Mouse (Mus musculus) midbrain, embryonic 12.5 days (tissue): ENCODE results near the gene Ldlrad3. TPM values are rescaled to one million over a fixed set of nuclear protein-coding genes. Genes with fewer than 3 reads are reported as not detected.

ENCODE experiments used
- ATAC-seq: fragments of 200-750 bp; cut with Nextera tagmentation; 2 replicates; pipeline ENCODE4 v1.8.0; 2017; ENCODE audit warnings: low read depth, moderate TSS enrichment, moderate library complexity; ENCODE audit not compliant: low FRiP score
- H3K27ac ChIP-seq: fragments of 300-500 bp; sonication (generic); replicated peaks from 2 replicates; pipeline ENCODE4 v1.5.1; 2016; ENCODE audit warnings: mild to moderate bottlenecking
- H3K27me3 ChIP-seq: fragments of 300-500 bp; sonication (generic); 2 replicates; pipeline ENCODE4 v1.6.1; 2016; ENCODE audit warnings: mild to moderate bottlenecking
- H3K36me3 ChIP-seq: fragments of 300-500 bp; sonication (generic); 2 replicates; pipeline ENCODE4 v1.6.1; 2016
- H3K4me1 ChIP-seq: fragments of 300-500 bp; sonication (generic); 2 replicates; pipeline ENCODE4 v1.6.1; 2016
- H3K4me2 ChIP-seq: fragments of 300-500 bp; sonication (generic); replicated peaks from 2 replicates; pipeline ENCODE4 v1.6.1; 2016; ENCODE audit warnings: mild to moderate bottlenecking, moderate library complexity
- H3K4me3 ChIP-seq: fragments of 300-500 bp; sonication (generic); 2 replicates; pipeline ENCODE4 v1.5.1; 2016; ENCODE audit warnings: mild to moderate bottlenecking
- H3K9ac ChIP-seq: fragments of 300-500 bp; sonication (generic); replicated peaks from 2 replicates; pipeline ENCODE4 v1.6.1; 2016; ENCODE audit warnings: mild to moderate bottlenecking, moderate library complexity
- H3K9me3 ChIP-seq: fragments of 300-500 bp; sonication (generic); 2 replicates; pipeline ENCODE4 v1.6.1; 2016; ENCODE audit warnings: mild to moderate bottlenecking
- WGBS: fragments of 180-500 bp; shearing (Covaris S2); methylation state at CpG from one replicate; pipeline ENCODE4 v1.1.7; 2016; 5-methylcytosine and 5-hydroxymethylcytosine counted together
- polyA plus RNA-seq: library from polyadenylated mRNA; unstranded; fragments of >200 nt; fragmentation: Nextera tagmentation; extraction: Ambion mirVana; gene quantifications from 2 replicates; pipeline ENCODE4 v1.2.1, GENCODE M21; 2016

The Ldlrad3 gene
- polyA plus RNA-seq, 1 experiment from 2014 or later: 58.8 TPM

DNA sequence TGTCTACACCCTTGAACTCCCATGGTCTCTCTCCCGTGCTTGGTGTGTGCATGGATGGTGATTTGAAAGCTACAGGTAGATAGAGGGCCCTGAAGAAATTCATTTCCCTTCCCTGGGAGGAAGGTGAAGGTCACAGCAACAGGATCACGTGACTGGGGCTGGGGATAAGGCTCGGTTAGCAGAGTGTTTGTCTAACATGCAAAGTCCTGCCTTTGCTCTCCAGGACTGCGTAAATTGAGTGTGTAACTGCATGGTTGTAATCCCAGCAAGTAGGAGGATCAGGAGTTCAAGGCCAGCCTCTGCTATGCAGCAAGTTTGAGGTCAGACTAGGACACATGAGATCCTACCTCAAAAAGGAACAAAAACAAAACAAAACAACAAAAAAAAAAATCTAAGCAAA is 32.7 kb downstream of the Ldlrad3 start:
- Histone ChIP-seq H3K9ac (no peak overlapping the region), H3K36me3 (0 out of 2 replicates have a peak, but pooled peaks cover under 1% of the 10 kb centered on the region), H3K9me3 (no peaks in the 10 kb centered on the region), H3K27ac (no peak overlapping the region), H3K4me2 (no peak overlapping the region), H3K4me1 (peaks cover 16% of the 10 kb centered on the region), H3K27me3 (no peaks in the 10 kb centered on the region), H3K4me3 (no peak overlapping the region)
- ATAC-seq: no peak
- WGBS: 82% methylated on average over 4 of the region's 4 CpGs

- ATAC-seq: no peak
- H3K4me1 ChIP-seq: peaks cover 21% of the 10 kb centered on the region
- H3K36me3 ChIP-seq: no peaks in the 10 kb centered on the region
- H3K27me3 ChIP-seq: no peaks in the 10 kb centered on the region
- H3K9me3 ChIP-seq: no peaks in the 10 kb centered on the region
- H3K4me3 ChIP-seq: no peak overlapping the region
- H3K27ac ChIP-seq: no peak overlapping the region
- no peak overlapping the region for H3K4me2 ChIP-seq
- H3K9ac ChIP-seq: no peak overlapping the region
- WGBS: 90% methylated on average over 5 of the region's 5 CpGs
These were observed 33.3 kb downstream of the Ldlrad3 start for GRCm38 (mm10) chr2:102152851-102153250.

DNA sequence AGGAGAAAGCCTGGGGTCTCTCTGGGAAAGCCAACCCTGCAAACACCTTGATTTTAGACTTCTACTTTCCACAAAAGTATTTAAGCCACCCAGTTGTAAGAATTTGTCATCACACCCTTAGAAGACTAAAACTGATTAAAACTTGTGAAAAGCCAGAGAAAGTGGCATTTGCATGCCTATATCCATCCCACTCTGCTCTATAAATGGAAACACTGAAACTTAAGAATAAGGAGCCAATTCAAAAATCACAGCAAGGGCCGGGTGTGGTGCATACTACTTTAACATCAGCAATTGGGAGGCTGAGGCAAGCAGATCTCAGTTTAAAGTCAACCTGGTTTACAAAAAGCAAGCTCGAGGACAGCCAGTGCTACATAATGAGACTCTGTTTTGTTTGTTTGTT is 37.1 kb downstream of the Ldlrad3 start:
- WGBS: 95% methylated on average over 2 of the region's 2 CpGs

DNA sequence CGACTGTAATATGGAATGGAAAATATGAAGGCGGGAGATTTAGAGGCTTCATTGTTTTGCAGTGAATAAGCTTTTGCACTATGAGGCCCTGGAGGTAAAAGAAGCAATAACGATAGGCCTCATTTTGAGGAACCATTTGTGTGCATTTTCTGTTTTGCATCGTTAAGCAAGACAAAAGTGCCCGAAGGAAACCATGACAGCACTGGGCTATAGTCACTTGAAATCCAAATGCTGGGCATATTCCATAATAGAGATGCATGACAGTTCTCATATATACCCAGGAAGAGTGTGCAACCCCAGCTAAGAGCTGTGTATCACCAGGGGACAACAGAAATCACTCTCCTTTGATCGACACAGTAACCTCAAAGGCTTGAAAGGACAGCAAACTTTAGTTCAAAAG is 38.1 kb downstream of the Ldlrad3 start:
- Histone ChIP-seq H3K4me1 (peaks cover 15% of the 10 kb centered on the region), H3K9me3 (no peaks in the 10 kb centered on the region), H3K36me3 (no peaks in the 10 kb centered on the region), H3K27me3 (no peaks in the 10 kb centered on the region), H3K4me2 (no peak overlapping the region), H3K27ac (0 out of 2 replicates have a peak overlapping the region, but pooled peaks have one; percentile 42), H3K4me3 (no peak overlapping the region), H3K9ac (no peak overlapping the region)
- no peak for ATAC-seq
- 86% methylated on average over 6 of the region's 6 CpGs for WGBS

More for the DNA sequence above, 37.1 kb downstream of the Ldlrad3 start:
- Histone ChIP-seq H3K4me1 (peaks cover 12% of the 10 kb centered on the region), H3K4me3 (no peak overlapping the region), H3K9me3 (no peaks in the 10 kb centered on the region), H3K9ac (no peak overlapping the region), H3K36me3 (no peaks in the 10 kb centered on the region), H3K27ac (no peak overlapping the region), H3K4me2 (no peak overlapping the region), H3K27me3 (no peaks in the 10 kb centered on the region)
- no peak for ATAC-seq

- no peak for ATAC-seq
- no peak overlapping the region for H3K4me2 ChIP-seq
- no peaks in the 10 kb centered on the region for H3K27me3 ChIP-seq
- no peaks in the 10 kb centered on the region for H3K36me3 ChIP-seq
- no peak overlapping the region for H3K9ac ChIP-seq
- H3K4me1 ChIP-seq: peaks cover 20% of the 10 kb centered on the region
- WGBS: 72% methylated on average over 4 of the region's 4 CpGs
- H3K27ac ChIP-seq: peak overlapping the region; percentile 42; the same call in 1 of the 2 replicates
- H3K4me3 ChIP-seq: no peak overlapping the region
- no peaks in the 10 kb centered on the region for H3K9me3 ChIP-seq
These were observed 38.6 kb downstream of the Ldlrad3 start for GRCm38 (mm10) chr2:102147561-102147960.

DNA sequence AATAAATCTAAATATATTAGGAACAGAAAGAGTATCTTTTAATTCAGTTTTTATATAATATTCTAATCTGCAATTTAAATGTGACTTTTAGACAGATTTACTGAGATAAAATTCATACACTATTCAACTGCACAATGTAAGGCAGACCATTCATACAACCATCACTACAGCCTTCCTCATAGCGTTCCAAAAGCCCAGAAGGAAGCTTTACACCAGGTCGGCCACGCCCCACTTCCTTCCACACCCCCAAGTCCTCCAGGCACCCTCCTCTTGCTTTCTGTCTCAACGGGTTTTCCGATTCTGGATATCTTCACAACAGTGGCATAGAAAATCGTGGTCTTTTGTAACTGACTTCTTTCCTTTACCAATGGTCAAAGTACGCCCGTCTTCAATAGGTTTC is 39.8 kb downstream of the Ldlrad3 start:
- no peak overlapping the region for H3K4me2 ChIP-seq
- H3K27me3 ChIP-seq: no peaks in the 10 kb centered on the region
- H3K36me3 ChIP-seq: no peaks in the 10 kb centered on the region
- H3K4me3 ChIP-seq: no peak overlapping the region
- 90% methylated on average over 8 of the region's 8 CpGs for WGBS
- H3K27ac ChIP-seq: no peak overlapping the region
- peaks cover 20% of the 10 kb centered on the region for H3K4me1 ChIP-seq
- H3K9me3 ChIP-seq: no peaks in the 10 kb centered on the region
- no peak for ATAC-seq
- no peak overlapping the region for H3K9ac ChIP-seq

DNA sequence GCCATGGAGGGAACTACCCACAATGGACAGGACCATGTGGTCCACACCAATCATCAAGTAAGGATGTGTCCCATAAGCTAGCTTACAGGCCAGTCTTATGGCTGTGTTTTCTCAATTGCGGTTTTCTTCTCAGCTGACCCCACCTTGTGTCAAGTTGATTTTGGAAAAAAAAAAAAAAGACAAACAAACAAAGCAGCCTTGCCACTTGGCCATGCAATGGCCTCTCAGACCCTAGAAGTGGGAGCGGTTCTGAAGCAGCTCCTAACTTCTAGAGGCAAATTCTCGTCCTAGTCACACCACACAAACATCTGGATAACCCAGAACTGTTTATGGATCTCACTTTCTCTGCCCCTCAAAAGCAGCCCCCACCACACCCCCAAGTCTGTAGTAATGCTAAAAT is 41.1 kb downstream of the Ldlrad3 start:
- Histone ChIP-seq H3K27me3 (no peaks in the 10 kb centered on the region), H3K36me3 (no peaks in the 10 kb centered on the region), H3K9me3 (no peaks in the 10 kb centered on the region), H3K27ac (no peak overlapping the region), H3K4me3 (no peak overlapping the region), H3K9ac (no peak overlapping the region), H3K4me2 (no peak overlapping the region), H3K4me1 (peaks cover 20% of the 10 kb centered on the region)
- 87% methylated on average over 3 of the region's 3 CpGs for WGBS
- ATAC-seq: no peak

- ATAC-seq: no peak
- H3K4me2 ChIP-seq: no peak overlapping the region
- H3K27me3 ChIP-seq: no peaks in the 10 kb centered on the region
- 94% methylated on average over 1 of the region's 1 CpGs for WGBS
- no peaks in the 10 kb centered on the region for H3K9me3 ChIP-seq
- no peak overlapping the region for H3K4me3 ChIP-seq
- H3K27ac ChIP-seq: no peak overlapping the region
- H3K36me3 ChIP-seq: no peaks in the 10 kb centered on the region
- H3K4me1 ChIP-seq: peaks cover 20% of the 10 kb centered on the region
- no peak overlapping the region for H3K9ac ChIP-seq
These were observed 41.9 kb downstream of the Ldlrad3 start for GRCm38 (mm10) chr2:102144311-102144710.

GRCm38 (mm10) chr2:102142654-102143271 is 43.4 kb downstream of the Ldlrad3 start:
- WGBS: 61% methylated on average over 14 of the region's 14 CpGs

DNA sequence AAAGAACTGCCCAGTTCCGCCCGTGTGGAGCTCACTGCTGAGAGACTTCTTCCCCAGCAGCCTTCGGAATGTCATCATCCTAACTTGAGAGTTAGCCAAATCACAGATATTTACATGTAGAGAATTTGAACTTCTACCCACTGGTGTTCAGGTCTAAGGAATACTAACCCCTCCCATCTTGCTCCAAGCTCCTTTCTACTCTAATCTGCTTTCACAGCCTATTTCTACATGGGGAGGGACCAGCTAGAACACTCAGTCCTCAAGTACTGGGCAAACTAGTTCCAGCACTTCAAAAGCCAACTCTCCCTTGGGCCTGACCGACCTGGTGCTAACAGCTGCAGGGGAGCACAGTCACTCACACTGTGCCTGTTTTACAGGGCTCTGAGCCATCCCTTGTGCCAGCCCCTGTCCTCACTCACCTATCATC is 44.0 kb downstream of the Ldlrad3 start:
- no peaks in the 10 kb centered on the region for H3K36me3 ChIP-seq
- H3K4me3 ChIP-seq: no peak overlapping the region
- H3K4me1 ChIP-seq: peaks cover 30% of the 10 kb centered on the region
- 74% methylated on average over 4 of the region's 4 CpGs for WGBS
- no peaks in the 10 kb centered on the region for H3K27me3 ChIP-seq
- 0 out of 2 replicates have a peak overlapping the region, but pooled peaks have one; percentile 32 for H3K27ac ChIP-seq
- no peaks in the 10 kb centered on the region for H3K9me3 ChIP-seq
- ATAC-seq: 0 out of 2 replicates have a peak, but pooled peaks have one; percentile 7
- no peak overlapping the region for H3K4me2 ChIP-seq
- no peak overlapping the region for H3K9ac ChIP-seq

More at GRCm38 (mm10) chr2:102142654-102143271, 43.4 kb downstream of the Ldlrad3 start:
- peak; percentile 31; the same call in 1 of the 2 replicates for ATAC-seq
- Histone ChIP-seq H3K4me2 (no peak overlapping the region), H3K9me3 (no peaks in the 10 kb centered on the region), H3K27me3 (no peaks in the 10 kb centered on the region), H3K36me3 (no peaks in the 10 kb centered on the region), H3K27ac (0 out of 2 replicates have a peak overlapping the region, but pooled peaks have one; percentile 32), H3K9ac (no peak overlapping the region), H3K4me1 (peaks cover 30% of the 10 kb centered on the region), H3K4me3 (no peak overlapping the region)

DNA sequence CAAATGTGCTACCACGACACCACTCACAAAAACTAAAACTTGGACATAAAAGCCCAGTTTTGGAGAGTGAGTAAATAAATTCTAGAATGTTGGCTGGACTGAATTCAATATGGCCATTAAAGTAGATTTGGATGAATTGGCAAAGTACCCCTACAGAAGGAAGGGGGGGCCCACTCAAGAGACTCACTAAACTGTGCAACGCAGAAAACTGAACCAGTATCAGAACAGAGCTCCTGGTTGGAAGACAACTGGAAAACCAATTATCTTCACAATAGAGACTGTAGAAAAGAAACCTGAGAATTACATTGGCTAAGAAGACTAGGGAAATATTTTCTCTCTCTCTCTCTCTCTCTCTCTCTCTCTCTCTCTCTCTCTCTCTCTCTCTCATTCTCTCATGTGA is 45.0 kb downstream of the Ldlrad3 start:
- H3K4me3 ChIP-seq: no peak overlapping the region
- WGBS: 83% methylated on average over 2 of the region's 2 CpGs
- no peaks in the 10 kb centered on the region for H3K27me3 ChIP-seq
- peaks cover 36% of the 10 kb centered on the region for H3K4me1 ChIP-seq
- no peak overlapping the region for H3K4me2 ChIP-seq
- no peaks in the 10 kb centered on the region for H3K9me3 ChIP-seq
- no peak overlapping the region for H3K9ac ChIP-seq
- no peaks in the 10 kb centered on the region for H3K36me3 ChIP-seq
- H3K27ac ChIP-seq: no peak overlapping the region
- ATAC-seq: no peak

- no peak for ATAC-seq
- Histone ChIP-seq H3K9me3 (no peaks in the 10 kb centered on the region), H3K27me3 (no peaks in the 10 kb centered on the region), H3K4me3 (no peak overlapping the region), H3K9ac (no peak overlapping the region), H3K36me3 (no peaks in the 10 kb centered on the region), H3K4me2 (no peak overlapping the region), H3K27ac (no peak overlapping the region), H3K4me1 (peaks cover 42% of the 10 kb centered on the region)
- 41% methylated on average over 6 of the region's 6 CpGs for WGBS
These were observed 48.3 kb downstream of the Ldlrad3 start for GRCm38 (mm10) chr2:102137922-102138321.

DNA sequence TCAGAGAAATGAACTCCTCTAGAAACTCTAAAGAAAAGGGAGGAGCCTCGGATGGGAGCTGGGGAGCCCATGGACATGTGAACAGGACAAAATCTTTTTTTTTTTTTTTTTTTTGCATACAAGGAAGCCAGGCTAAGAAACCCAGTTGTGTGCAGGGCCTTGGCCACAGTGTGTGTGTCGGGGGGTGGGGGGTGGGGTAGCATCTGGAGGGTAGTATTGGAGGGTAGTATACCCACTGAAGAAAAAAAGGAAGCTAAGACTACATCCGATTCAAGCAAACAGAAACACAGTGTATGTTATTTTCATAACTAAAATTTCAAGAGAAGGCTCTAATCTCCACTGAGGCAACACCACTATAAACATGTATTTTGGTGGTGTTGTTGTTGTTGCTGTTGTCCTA is 50.0 kb downstream of the Ldlrad3 start:
- no peak overlapping the region for H3K9ac ChIP-seq
- no peaks in the 10 kb centered on the region for H3K27me3 ChIP-seq
- H3K4me2 ChIP-seq: no peak overlapping the region
- no peaks in the 10 kb centered on the region for H3K9me3 ChIP-seq
- H3K27ac ChIP-seq: no peak overlapping the region
- no peak for ATAC-seq
- H3K36me3 ChIP-seq: no peaks in the 10 kb centered on the region
- WGBS: 85% methylated on average over 3 of the region's 3 CpGs
- H3K4me1 ChIP-seq: peaks cover 47% of the 10 kb centered on the region
- H3K4me3 ChIP-seq: no peak overlapping the region
